Mouse (Mus musculus) myocyte (in vitro differentiated cells): ENCODE measurements around the gene Lca5. TPM values are rescaled to one million over a fixed set of nuclear protein-coding genes. Genes with fewer than 3 reads are reported as not detected.

Source experiments
- H3K27me3 ChIP-seq: one replicate; pipeline ENCODE4 v1.6.1; 2011; ENCODE audit not compliant: control insufficient read depth, insufficient read depth, insufficient read length
- H3K36me3 ChIP-seq: one replicate; pipeline ENCODE4 v1.6.1; 2011; ENCODE audit not compliant: control insufficient read depth, insufficient read depth
- H3K4me2 ChIP-seq: one replicate; pipeline ENCODE4 v1.6.1; 2011; ENCODE audit warnings: low read depth, control low read depth
- H3K4me3 ChIP-seq: one replicate; pipeline ENCODE4 v1.5.1; 2011; ENCODE audit warnings: mild to moderate bottlenecking, control low read depth, moderate library complexity
- H3K79me2 ChIP-seq: one replicate; pipeline ENCODE4 v1.6.1; 2011; ENCODE audit not compliant: control insufficient read depth, insufficient read depth
- H3ac ChIP-seq: one replicate; pipeline ENCODE4 v1.6.1; 2011; ENCODE audit not compliant: control insufficient read depth, insufficient read length
- CEBPB ChIP-seq: IDR thresholded peaks from 2 replicates; pipeline ENCODE4 v1.6.1; 2011; ENCODE audit warnings: mild to moderate bottlenecking, moderate library complexity; ENCODE audit not compliant: poor library complexity, insufficient read depth, severe bottlenecking
- E2F4 ChIP-seq: IDR thresholded peaks from one replicate; pipeline ENCODE4 v1.6.1; 2011; ENCODE audit warnings: mild to moderate bottlenecking, control low read depth, moderate library complexity; ENCODE audit not compliant: insufficient read depth
- MAX ChIP-seq: IDR thresholded peaks from one replicate; pipeline ENCODE4 v1.6.1; 2011; ENCODE audit warnings: low read depth, mild to moderate bottlenecking, control low read depth
- MYOD1 ChIP-seq, 3 experiments: IDR thresholded peaks; one replicate each; pipeline ENCODE4 v1.6.1; 2011; ENCODE audit warnings: control low read depth in 2 of 3, low read depth in 2 of 3, mild to moderate bottlenecking in 2 of 3, moderate library complexity in 1 of 3; ENCODE audit not compliant: insufficient read length in 2 of 3, control insufficient read depth in 1 of 3
- MYOG ChIP-seq, 3 experiments: IDR thresholded peaks; one replicate each; pipeline ENCODE4 v1.6.1; 2011; ENCODE audit warnings: control low read depth in 2 of 3, low read depth in 2 of 3, mild to moderate bottlenecking in 2 of 3; ENCODE audit not compliant: insufficient read length in 2 of 3, control insufficient read depth in 1 of 3, insufficient read depth in 1 of 3
- POLR2A ChIP-seq: IDR thresholded peaks from one replicate; pipeline ENCODE4 v1.6.1; 2011; ENCODE audit warnings: low read depth, mild to moderate bottlenecking, control low read depth, moderate library complexity; ENCODE audit not compliant: insufficient read length
- POLR2AphosphoS2 ChIP-seq: IDR thresholded peaks from one replicate; pipeline ENCODE4 v1.6.1; 2011; ENCODE audit warnings: low read depth, control low read depth; ENCODE audit not compliant: insufficient read length
- REST ChIP-seq: IDR thresholded peaks from one replicate; pipeline ENCODE4 v1.6.1; 2011; ENCODE audit warnings: mild to moderate bottlenecking, control low read depth, moderate library complexity; ENCODE audit not compliant: insufficient read depth, insufficient read length
- SRF ChIP-seq: IDR thresholded peaks from one replicate; pipeline ENCODE4 v1.6.1; 2011; ENCODE audit warnings: low read depth; ENCODE audit not compliant: control insufficient read depth, insufficient read length
- TCF12 ChIP-seq: IDR thresholded peaks from one replicate; pipeline ENCODE4 v1.6.1; 2011; ENCODE audit warnings: mild to moderate bottlenecking, control low read depth; ENCODE audit not compliant: poor library complexity, insufficient read depth, severe bottlenecking
- TCF3 ChIP-seq: IDR thresholded peaks from one replicate; pipeline ENCODE4 v1.6.1; 2011; ENCODE audit warnings: low read depth, control low read depth; ENCODE audit not compliant: insufficient read length
- USF1 ChIP-seq: IDR thresholded peaks from one replicate; pipeline ENCODE4 v1.6.1; 2011; ENCODE audit warnings: low read depth, mild to moderate bottlenecking, control low read depth, moderate library complexity
- polyA plus RNA-seq: library from polyadenylated mRNA; unstranded; fragments of >200 nt; fragmentation: generic; extraction: Trizol; gene quantifications from one replicate; pipeline ENCODE4 v1.2.1, GENCODE M21; 2012; ENCODE audit warnings: missing spikeins

Lca5 gene
- polyA plus RNA-seq, 1 experiment = 2.5 TPM

- Histone ChIP-seq H3K27me3 (no peaks in the 10 kb centered on the region), H3ac (no peak overlapping the region), H3K4me2 (no peak overlapping the region), H3K4me3 (no peak overlapping the region), H3K79me2 (no peaks in the 10 kb centered on the region), H3K36me3 (no peaks in the 10 kb centered on the region)
- TF ChIP-seq TCF12 = no peak
- TF ChIP-seq E2F4 = no peak
- TF ChIP-seq SRF = no peak
- TF ChIP-seq POLR2AphosphoS2 = no peak
- TF ChIP-seq POLR2A = no peak
- TF ChIP-seq TCF3 = no peak
- TF ChIP-seq CEBPB = no peak
- no peak for TF ChIP-seq MYOG (IDR thresholded peaks at IDR 0.05; ENCODE audit: control insufficient read depth in 1 of 3, insufficient read depth in 1 of 3, insufficient read length in 2 of 3, low read depth in 2 of 3)
- no peak for TF ChIP-seq USF1
- TF ChIP-seq REST = no peak
- TF ChIP-seq MYOD1 (IDR thresholded peaks at IDR 0.05; ENCODE audit: control insufficient read depth in 1 of 3, insufficient read length in 2 of 3, low read depth in 2 of 3) = no peak
- TF ChIP-seq MAX = no peak
These were observed 63.8 kb downstream of the Lca5 start for GRCm38 (mm10) chr9:83377132-83377531.

GRCm38 (mm10) chr9:83375522-83376176 is 65.3 kb downstream of the Lca5 start:
- Histone ChIP-seq H3K79me2 (no peaks in the 10 kb centered on the region), H3K27me3 (no peaks in the 10 kb centered on the region)

GRCm38 (mm10) chr9:83370907-83371306 is 70.0 kb downstream of the Lca5 start:
- Histone ChIP-seq H3K79me2 (no peaks in the 10 kb centered on the region), H3ac (no peak overlapping the region), H3K4me3 (no peak overlapping the region), H3K36me3 (no peaks in the 10 kb centered on the region), H3K27me3 (no peaks in the 10 kb centered on the region), H3K4me2 (no peak overlapping the region)
- TF ChIP-seq CEBPB (no peak), POLR2A (no peak), USF1 (no peak), SRF (no peak), MAX (no peak), MYOG (IDR thresholded peaks at IDR 0.05; ENCODE audit: control insufficient read depth in 1 of 3, insufficient read depth in 1 of 3, insufficient read length in 2 of 3, low read depth in 2 of 3) (no peak)

More at GRCm38 (mm10) chr9:83375522-83376176, 65.3 kb downstream of the Lca5 start:
- Histone ChIP-seq H3K4me2 (no peak overlapping the region), H3K4me3 (no peak overlapping the region), H3ac (no peak overlapping the region), H3K36me3 (no peaks in the 10 kb centered on the region)
- TF ChIP-seq CEBPB (no peak), SRF (no peak), MAX (no peak)

- Histone ChIP-seq H3K36me3 (no peaks in the 10 kb centered on the region), H3K4me2 (no peak overlapping the region), H3ac (no peak overlapping the region), H3K27me3 (no peaks in the 10 kb centered on the region), H3K4me3 (no peak overlapping the region), H3K79me2 (no peaks in the 10 kb centered on the region)
- no peak for TF ChIP-seq TCF12
- TF ChIP-seq POLR2A = no peak
- TF ChIP-seq E2F4 = no peak
- no peak for TF ChIP-seq MYOD1 (IDR thresholded peaks at IDR 0.05; ENCODE audit: control insufficient read depth in 1 of 3, insufficient read length in 2 of 3, low read depth in 2 of 3)
- TF ChIP-seq MAX = no peak
- no peak for TF ChIP-seq SRF
- TF ChIP-seq CEBPB = no peak
- no peak for TF ChIP-seq POLR2AphosphoS2
- TF ChIP-seq TCF3 = no peak
- no peak for TF ChIP-seq USF1
- no peak for TF ChIP-seq MYOG (IDR thresholded peaks at IDR 0.05; ENCODE audit: control insufficient read depth in 1 of 3, insufficient read depth in 1 of 3, insufficient read length in 2 of 3, low read depth in 2 of 3)
- TF ChIP-seq REST = no peak
These were observed 72.7 kb downstream of the Lca5 start for GRCm38 (mm10) chr9:83368234-83368633.

GRCm38 (mm10) chr9:83355802-83356201 is 85.1 kb downstream of the Lca5 start:
- no peak overlapping the region for H3ac ChIP-seq
- H3K4me2 ChIP-seq = no peak overlapping the region
- no peaks in the 10 kb centered on the region for H3K79me2 ChIP-seq
- H3K4me3 ChIP-seq = no peak overlapping the region
- TF ChIP-seq MYOG (IDR thresholded peaks at IDR 0.05; ENCODE audit: control insufficient read depth in 1 of 3, insufficient read depth in 1 of 3, insufficient read length in 2 of 3, low read depth in 2 of 3) (no peak), POLR2AphosphoS2 (no peak), TCF3 (no peak)
- no peaks in the 10 kb centered on the region for H3K36me3 ChIP-seq
- no peaks in the 10 kb centered on the region for H3K27me3 ChIP-seq
